Mouse (Mus musculus) heart, embryonic 11.5 days (tissue): Measurements from ENCODE around the gene Sertad3. TPM values are rescaled to one million over a fixed set of nuclear protein-coding genes. Genes with fewer than 3 reads are reported as not detected.

Experiments used
- ATAC-seq: fragments of 200-750 bp; cut with Nextera tagmentation; replicated peaks from 2 replicates; pipeline ENCODE4 v1.8.0; 2017; ENCODE audit warnings: moderate library complexity; ENCODE audit not compliant: insufficient number of reproducible peaks, low FRiP score, low TSS enrichment
- H3K27ac ChIP-seq: fragments of 300-500 bp; sonication (generic); 2 replicates; pipeline ENCODE4 v1.5.1; 2014; ENCODE audit warnings: mild to moderate bottlenecking, low read depth, low read length
- H3K27me3 ChIP-seq: fragments of 300-500 bp; sonication (generic); 2 replicates; pipeline ENCODE4 v1.6.1; 2014; ENCODE audit warnings: mild to moderate bottlenecking, low read length, mixed read lengths; ENCODE audit not compliant: control insufficient read depth, insufficient read depth
- H3K36me3 ChIP-seq: fragments of 300-500 bp; sonication (generic); 2 replicates; pipeline ENCODE4 v1.6.1; 2014; ENCODE audit warnings: mild to moderate bottlenecking, low read length, moderate library complexity, mixed read lengths; ENCODE audit not compliant: control insufficient read depth, insufficient read depth
- H3K4me1 ChIP-seq: fragments of 300-500 bp; sonication (generic); 2 replicates; pipeline ENCODE4 v1.6.1; 2014; ENCODE audit warnings: low read length; ENCODE audit not compliant: control insufficient read depth, insufficient read depth
- H3K4me2 ChIP-seq: fragments of 300-500 bp; sonication (generic); 2 replicates; pipeline ENCODE4 v1.6.1; 2014; ENCODE audit warnings: mild to moderate bottlenecking, moderate library complexity
- H3K4me3 ChIP-seq: fragments of 300-500 bp; sonication (generic); 2 replicates; pipeline ENCODE4 v1.5.1; 2014; ENCODE audit warnings: low read depth, low read length
- H3K9ac ChIP-seq: fragments of 300-500 bp; sonication (generic); 2 replicates; pipeline ENCODE4 v1.6.1; 2014; ENCODE audit warnings: mild to moderate bottlenecking, low read depth, low read length, moderate library complexity
- H3K9me3 ChIP-seq: fragments of 300-500 bp; sonication (generic); replicated peaks from 2 replicates; pipeline ENCODE4 v1.6.1; 2016; ENCODE audit warnings: low read length; ENCODE audit not compliant: control insufficient read depth
- WGBS: fragments of 180-500 bp; shearing (Covaris S2); extraction: QIAGEN DNeasy Blood & Tissue Kit; methylation state at CpG from one replicate; pipeline ENCODE4 v1.1.7; 2014; ENCODE audit not compliant: insufficient replicate concordance; 5-methylcytosine and 5-hydroxymethylcytosine counted together
- polyA plus RNA-seq: library from polyadenylated mRNA; unstranded; fragments of >200 nt; fragmentation: Nextera tagmentation; extraction: Ambion mirVana; gene quantifications from 2 replicates; pipeline ENCODE4 v1.2.1, GENCODE M21; 2014

Gene Sertad3
- polyA plus RNA-seq, 1 experiment from 2014 or later, result 19.9 TPM

DNA sequence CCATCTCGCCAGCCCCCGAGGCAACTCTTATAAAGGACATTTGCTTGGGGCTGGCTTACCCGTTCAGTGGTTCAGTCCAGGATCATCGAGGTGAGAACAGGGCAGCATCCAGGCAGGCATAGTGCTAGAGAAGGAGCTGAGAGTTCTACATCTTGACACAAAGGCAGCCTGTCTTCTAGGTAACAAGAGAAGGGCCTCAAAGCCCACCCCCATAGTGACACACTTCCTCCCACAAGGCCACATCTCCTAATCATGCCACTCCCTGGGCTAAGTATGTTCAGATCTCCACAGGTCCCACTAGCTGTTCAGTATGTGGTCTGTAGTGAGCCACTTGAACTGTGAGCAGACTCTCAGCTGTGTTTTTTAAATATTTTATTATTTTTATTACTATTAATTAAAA is 10.3 kb downstream of the Sertad3 start:
- Histone ChIP-seq H3K36me3 (no peaks in the 10 kb centered on the region), H3K4me1 (peaks cover 20% of the 10 kb centered on the region), H3K4me2 (no peak overlapping the region), H3K9ac (no peak overlapping the region), H3K27ac (no peak overlapping the region), H3K27me3 (no peaks in the 10 kb centered on the region), H3K4me3 (no peak overlapping the region), H3K9me3 (no peaks in the 10 kb centered on the region)
- WGBS, result 90% methylated on average over 4 of the region's 4 CpGs
- no peak for ATAC-seq

GRCm38 (mm10) chr7:27486102-27486769 is 12.7 kb downstream of the Sertad3 start:
- 6% methylated on average over 13 of the region's 13 CpGs for whole genome bisulfite sequencing
- H3K4me3 ChIP-seq, result peak overlapping the region; percentile 87
- H3K4me1 ChIP-seq, result peaks cover 27% of the 10 kb centered on the region
- 0 out of 2 replicates have a peak, but pooled peaks cover 5% of the 10 kb centered on the region for H3K36me3 ChIP-seq
- peak overlapping the region; percentile 99 for H3K27ac ChIP-seq
- no peak for ATAC-seq
- peak overlapping the region; percentile 83 for H3K4me2 ChIP-seq
- H3K9me3 ChIP-seq, result no peaks in the 10 kb centered on the region
- peak overlapping the region; percentile 85 for H3K9ac ChIP-seq
- no peaks in the 10 kb centered on the region for H3K27me3 ChIP-seq

- H3K27me3 ChIP-seq, result no peaks in the 10 kb centered on the region
- peak within 1 kb of the TSS; percentile 99 for H3K27ac ChIP-seq
- H3K4me2 ChIP-seq, result peak within 1 kb of the TSS; percentile 83
- peak within 1 kb of the TSS; percentile 87 for H3K4me3 ChIP-seq
- H3K9me3 ChIP-seq, result no peaks in the 10 kb centered on the region
- peak; percentile 87 for ATAC-seq
- WGBS, result under 1% methylated on average over 78 of the region's 80 CpGs
- peaks cover 32% of the 10 kb centered on the region for H3K4me1 ChIP-seq
- H3K9ac ChIP-seq, result peak within 1 kb of the TSS; percentile 85
- 0 out of 2 replicates have a peak, but pooled peaks cover 5% of the 10 kb centered on the region for H3K36me3 ChIP-seq
Observed at GRCm38 (mm10) chr7:27486770-27487697, 13.5 kb downstream of the Sertad3 start, which contains the start of gene Sertad1. Gene Sertad1 (plus strand): TSS chr7:27486910.

- Histone ChIP-seq H3K9ac (peak overlapping the region; percentile 85), H3K4me2 (peak overlapping the region; percentile 83), H3K27me3 (no peaks in the 10 kb centered on the region), H3K4me3 (peak overlapping the region; percentile 87), H3K4me1 (peaks cover 32% of the 10 kb centered on the region), H3K36me3 (0 out of 2 replicates have a peak, but pooled peaks cover 5% of the 10 kb centered on the region), H3K27ac (peak overlapping the region; percentile 99), H3K9me3 (no peaks in the 10 kb centered on the region)
- ATAC-seq, result no peak
- 1% methylated on average over 13 of the region's 13 CpGs for WGBS
Observed at GRCm38 (mm10) chr7:27487740-27488268, 14.2 kb downstream of the Sertad3 start.

DNA sequence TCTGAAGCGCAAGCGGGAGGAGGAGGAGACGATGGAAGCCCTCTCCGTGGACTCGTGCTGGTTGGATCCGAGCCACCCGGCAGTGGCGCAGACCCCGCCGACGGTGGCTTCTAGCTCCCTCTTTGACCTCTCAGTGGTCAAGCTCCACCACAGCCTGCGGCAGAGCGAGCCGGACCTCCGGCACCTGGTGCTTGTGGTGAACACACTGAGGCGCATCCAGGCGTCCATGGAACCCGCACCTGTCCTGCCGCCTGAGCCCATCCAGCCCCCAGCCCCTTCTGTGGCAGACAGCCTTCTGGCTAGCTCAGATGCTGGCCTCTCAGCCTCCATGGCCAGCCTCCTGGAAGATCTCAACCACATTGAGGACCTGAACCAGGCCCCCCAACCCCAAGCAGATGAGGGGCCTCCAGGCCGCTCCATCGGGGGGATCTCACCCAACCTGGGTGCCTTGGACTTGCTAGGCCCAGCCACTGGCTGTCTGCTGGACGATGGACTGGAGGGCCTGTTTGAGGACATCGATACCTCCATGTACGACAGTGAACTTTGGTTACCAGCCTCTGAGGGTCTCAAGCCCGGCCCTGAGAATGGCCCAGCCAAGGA is 15.8 kb downstream of the Sertad3 start:
- Histone ChIP-seq H3K27ac (0 out of 2 replicates have a peak overlapping the region, but pooled peaks have one; percentile 91), H3K4me1 (peaks cover 34% of the 10 kb centered on the region), H3K27me3 (no peaks in the 10 kb centered on the region), H3K9me3 (no peaks in the 10 kb centered on the region), H3K4me2 (peak overlapping the region; percentile 63), H3K36me3 (0 out of 2 replicates have a peak, but pooled peaks cover 5% of the 10 kb centered on the region), H3K9ac (peak overlapping the region; percentile 6; the same call in 1 of the 2 replicates), H3K4me3 (no peak overlapping the region)
- ATAC-seq, result no peak
- WGBS, result 91% methylated on average over 25 of the region's 25 CpGs

GRCm38 (mm10) chr7:27490227-27490542 is 16.6 kb downstream of the Sertad3 start:
- H3K4me2 ChIP-seq, result peak overlapping the region; percentile 63
- H3K27me3 ChIP-seq, result no peaks in the 10 kb centered on the region
- ATAC-seq, result no peak
- 26% methylated on average over 4 of the region's 4 CpGs for WGBS
- peaks cover 34% of the 10 kb centered on the region for H3K4me1 ChIP-seq
- H3K36me3 ChIP-seq, result 0 out of 2 replicates have a peak, but pooled peaks cover 5% of the 10 kb centered on the region
- no peaks in the 10 kb centered on the region for H3K9me3 ChIP-seq
- peak overlapping the region; percentile 91 for H3K27ac ChIP-seq
- peak overlapping the region; percentile 66 for H3K9ac ChIP-seq
- H3K4me3 ChIP-seq, result peak overlapping the region; percentile 36

DNA sequence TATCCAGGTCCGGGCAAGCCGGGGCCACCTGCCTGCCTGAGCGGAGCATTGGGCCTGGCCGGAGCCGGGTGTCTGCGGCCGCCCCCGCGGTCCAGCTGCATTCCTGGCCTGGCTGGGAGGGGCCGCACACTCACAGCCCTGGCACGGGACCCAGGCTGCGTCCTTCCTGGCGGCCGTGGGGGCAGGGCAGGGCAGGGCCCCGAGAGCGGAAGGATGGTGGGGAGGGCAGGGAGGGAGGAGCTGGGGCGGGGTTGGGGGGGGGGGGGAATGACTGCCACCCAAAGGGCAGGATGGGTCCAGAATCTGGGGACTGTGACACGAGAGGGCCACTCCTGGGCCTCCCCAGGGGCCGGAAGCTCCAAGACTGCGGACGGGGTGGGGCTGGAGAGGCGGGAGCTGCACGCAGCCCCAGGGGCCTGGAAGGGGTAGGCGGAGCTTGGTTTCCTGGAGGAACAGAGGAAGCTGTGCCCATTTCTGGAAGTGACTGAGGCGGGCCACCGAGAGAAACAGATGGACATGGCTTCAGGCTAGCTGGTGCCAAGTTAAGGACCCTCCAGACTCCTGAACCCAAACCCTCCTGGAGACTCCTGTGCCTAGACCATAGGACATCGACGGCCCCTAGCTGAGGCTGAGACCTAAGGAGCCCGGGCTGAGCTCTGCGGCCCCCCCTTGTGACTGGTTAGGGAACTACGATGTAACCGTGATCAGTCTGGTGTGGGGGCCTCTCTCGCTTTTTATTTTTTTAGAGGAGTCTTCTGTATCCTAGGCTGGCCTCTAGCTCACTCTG is 17.2 kb downstream of the Sertad3 start:
- 0 out of 2 replicates have a peak, but pooled peaks cover 5% of the 10 kb centered on the region for H3K36me3 ChIP-seq
- no peaks in the 10 kb centered on the region for H3K27me3 ChIP-seq
- H3K9me3 ChIP-seq, result no peaks in the 10 kb centered on the region
- 1% methylated on average over 32 of the region's 33 CpGs for WGBS
- peak overlapping the region; percentile 63 for H3K4me2 ChIP-seq
- H3K4me3 ChIP-seq, result peak overlapping the region; percentile 36
- peak overlapping the region; percentile 66 for H3K9ac ChIP-seq
- H3K4me1 ChIP-seq, result peaks cover 34% of the 10 kb centered on the region
- peak; percentile 84 for ATAC-seq
- peak overlapping the region; percentile 91 for H3K27ac ChIP-seq
